Mouse (Mus musculus) heart, adult 9 months (tissue): Measurements from ENCODE around the gene Acd.

Source experiments
- DNase-seq, 2 experiments: peaks; one replicate each; pipeline ENCODE4 v3.0.0; 2022; ENCODE audit warnings: low spot score in 2 of 2

Acd gene

GRCm38 (mm10) chr8:105700966-105701824 is at the start of gene Acd, which contains the start of gene Pard6a:
Acd (minus strand) TSS chr8:105701102.
Pard6a (plus strand) TSS chr8:105701148.
- peak; percentile 94 to 95 for DNase-seq

- peak; percentile 26 to 45 for DNase-seq
These were observed 49.7 kb upstream of the Acd start for GRCm38 (mm10) chr8:105750606-105751005.

GRCm38 (mm10) chr8:105743301-105743700 is 42.4 kb upstream of the Acd start:
- DNase-seq, result no peak

GRCm38 (mm10) chr8:105739216-105739615 is 38.3 kb upstream of the Acd start:
- DNase-seq, result no peak

GRCm38 (mm10) chr8:105732186-105732585 is 31.3 kb upstream of the Acd start:
- no peak for DNase-seq

GRCm38 (mm10) chr8:105727397-105728124 is 26.7 kb upstream of the Acd start:
- DNase-seq, result peak; percentile 76 to 88

GRCm38 (mm10) chr8:105725726-105726125 is 24.8 kb upstream of the Acd start:
- DNase-seq, result no peak

GRCm38 (mm10) chr8:105722861-105723260 is 22.0 kb upstream of the Acd start:
- no peak for DNase-seq

GRCm38 (mm10) chr8:105719637-105720036 is 18.7 kb upstream of the Acd start:
- no peak for DNase-seq

GRCm38 (mm10) chr8:105716302-105716945 is 15.5 kb upstream of the Acd start:
- DNase-seq, result no peak

- DNase-seq, result peak in 1 of 2 experiments; percentile 15
These were observed 14.1 kb upstream of the Acd start for GRCm38 (mm10) chr8:105715042-105715441.

GRCm38 (mm10) chr8:105714139-105714538 is 13.2 kb upstream of the Acd start:
- peak; percentile 68 to 87 for DNase-seq

GRCm38 (mm10) chr8:105712286-105712685 is 11.4 kb upstream of the Acd start:
- no peak for DNase-seq

- DNase-seq, result no peak
These were observed 8.4 kb upstream of the Acd start for GRCm38 (mm10) chr8:105709317-105709716.

- no peak for DNase-seq
These were observed 7.8 kb upstream of the Acd start for GRCm38 (mm10) chr8:105708675-105709074.

- DNase-seq, result peak; percentile 88 to 89
These were observed 6.8 kb upstream of the Acd start, which contains the start of the genes 4933405L10Rik and Enkd1 for GRCm38 (mm10) chr8:105707498-105708403. 4933405L10Rik (plus strand) TSS chr8:105707655. Enkd1 (minus strand) TSS chr8:105708210.

- no peak for DNase-seq
These were observed 5.5 kb upstream of the Acd start for GRCm38 (mm10) chr8:105706426-105706825.

GRCm38 (mm10) chr8:105704955-105705354 is 4.1 kb upstream of the Acd start:
- no peak for DNase-seq

GRCm38 (mm10) chr8:105704146-105704812 is 3.4 kb upstream of the Acd start:
- no peak for DNase-seq

GRCm38 (mm10) chr8:105702731-105703415 is 2.0 kb upstream of the Acd start:
- DNase-seq, result no peak
